Mouse (Mus musculus): ENCODE data around the gene Syvn1.

Gene Syvn1

GRCm38 (mm10) chr19:6046294-6047153 is at the start of gene Syvn1:
TSS of gene Syvn1 (plus strand) at chr19:6046576.
- TF ChIP-seq GATA4 (IDR thresholded peaks at IDR 0.05; ENCODE audit: insufficient replicate concordance, low read length) = no peak

GRCm38 (mm10) chr19:5998180-5998579 is 48.2 kb upstream of the Syvn1 start:
- no peak for TF ChIP-seq GATA4 (IDR thresholded peaks at IDR 0.05; ENCODE audit: insufficient replicate concordance, low read length)

DNA sequence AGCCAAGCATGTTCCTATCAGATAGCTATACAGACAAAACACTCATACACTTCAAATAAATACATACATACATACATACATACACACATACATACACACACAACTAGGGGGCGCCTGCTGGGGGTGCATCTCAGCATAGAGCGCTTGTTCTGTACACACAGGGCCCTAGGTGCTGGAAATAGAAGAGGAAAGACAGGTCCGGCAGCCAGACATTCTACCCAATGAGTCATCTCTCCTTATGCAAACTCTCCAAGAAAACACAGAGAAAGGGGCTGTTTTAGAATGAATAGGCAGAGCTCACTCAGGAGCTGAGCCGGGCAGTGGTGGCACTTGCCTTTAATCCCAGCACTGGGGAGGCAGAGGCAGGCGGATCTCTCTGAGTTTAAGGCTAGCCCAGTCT is 46.4 kb upstream of the Syvn1 start:
- TF ChIP-seq GATA4 (IDR thresholded peaks at IDR 0.05; ENCODE audit: insufficient replicate concordance, low read length) = no peak

GRCm38 (mm10) chr19:6005541-6005940 is 40.8 kb upstream of the Syvn1 start:
- no peak for TF ChIP-seq GATA4 (IDR thresholded peaks at IDR 0.05; ENCODE audit: insufficient replicate concordance, low read length)

- TF ChIP-seq GATA4 (IDR thresholded peaks at IDR 0.05; ENCODE audit: insufficient replicate concordance, low read length) = no peak
These were observed 39.4 kb upstream of the Syvn1 start for GRCm38 (mm10) chr19:6007013-6007412.

DNA sequence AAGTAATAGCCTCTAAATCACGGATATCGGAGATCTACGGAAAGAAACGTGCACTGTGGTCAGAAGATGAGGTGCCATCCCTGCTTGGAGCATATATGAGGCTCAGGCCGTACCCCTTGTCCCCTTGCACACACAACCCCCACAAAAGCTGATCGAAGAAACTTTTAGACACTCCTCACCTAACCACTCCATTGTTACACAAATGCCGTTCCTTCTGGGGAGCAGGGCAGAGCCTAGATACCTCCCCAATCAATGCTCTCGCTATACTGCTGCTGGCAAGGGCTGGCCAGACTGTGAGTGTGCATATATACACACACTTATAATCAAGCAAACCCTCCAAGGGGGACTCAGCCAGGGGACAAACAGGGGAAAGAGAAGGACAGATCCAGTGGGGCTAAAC is 37.2 kb upstream of the Syvn1 start:
- TF ChIP-seq GATA4 (IDR thresholded peaks at IDR 0.05; ENCODE audit: insufficient replicate concordance, low read length) = no peak

GRCm38 (mm10) chr19:6013691-6014090 is 32.7 kb upstream of the Syvn1 start:
- TF ChIP-seq GATA4 (IDR thresholded peaks at IDR 0.05; ENCODE audit: insufficient replicate concordance, low read length) = no peak

DNA sequence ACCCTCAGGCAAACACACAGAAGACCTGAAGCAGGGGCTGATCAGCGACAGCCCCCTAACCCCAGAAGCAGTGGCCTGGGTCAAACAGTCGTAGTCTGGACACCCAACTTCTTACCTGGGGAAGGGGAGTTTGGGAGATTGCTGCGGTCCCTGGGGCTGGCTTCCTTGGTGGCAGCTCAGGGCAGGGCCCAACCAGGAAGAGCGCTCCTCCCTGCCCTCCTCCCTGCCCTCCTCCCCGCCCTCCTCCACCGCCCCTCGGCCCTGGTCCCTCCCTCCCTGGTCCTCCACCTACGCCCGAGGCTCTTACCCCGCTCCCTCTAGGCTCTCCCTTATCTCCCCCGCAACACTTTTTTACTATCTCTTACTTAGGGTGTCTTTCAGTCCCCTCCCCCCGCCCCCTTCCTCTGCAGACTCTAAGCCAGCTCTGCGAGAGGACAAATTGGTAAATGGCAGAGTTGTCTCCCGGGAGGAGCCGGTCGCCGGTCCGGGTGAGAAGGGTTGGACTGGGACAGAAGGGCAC is 31.3 kb upstream of the Syvn1 start:
- peak; percentile 18; the same call in 1 of the 2 replicates for TF ChIP-seq GATA4 (IDR thresholded peaks at IDR 0.05; ENCODE audit: insufficient replicate concordance, low read length)

DNA sequence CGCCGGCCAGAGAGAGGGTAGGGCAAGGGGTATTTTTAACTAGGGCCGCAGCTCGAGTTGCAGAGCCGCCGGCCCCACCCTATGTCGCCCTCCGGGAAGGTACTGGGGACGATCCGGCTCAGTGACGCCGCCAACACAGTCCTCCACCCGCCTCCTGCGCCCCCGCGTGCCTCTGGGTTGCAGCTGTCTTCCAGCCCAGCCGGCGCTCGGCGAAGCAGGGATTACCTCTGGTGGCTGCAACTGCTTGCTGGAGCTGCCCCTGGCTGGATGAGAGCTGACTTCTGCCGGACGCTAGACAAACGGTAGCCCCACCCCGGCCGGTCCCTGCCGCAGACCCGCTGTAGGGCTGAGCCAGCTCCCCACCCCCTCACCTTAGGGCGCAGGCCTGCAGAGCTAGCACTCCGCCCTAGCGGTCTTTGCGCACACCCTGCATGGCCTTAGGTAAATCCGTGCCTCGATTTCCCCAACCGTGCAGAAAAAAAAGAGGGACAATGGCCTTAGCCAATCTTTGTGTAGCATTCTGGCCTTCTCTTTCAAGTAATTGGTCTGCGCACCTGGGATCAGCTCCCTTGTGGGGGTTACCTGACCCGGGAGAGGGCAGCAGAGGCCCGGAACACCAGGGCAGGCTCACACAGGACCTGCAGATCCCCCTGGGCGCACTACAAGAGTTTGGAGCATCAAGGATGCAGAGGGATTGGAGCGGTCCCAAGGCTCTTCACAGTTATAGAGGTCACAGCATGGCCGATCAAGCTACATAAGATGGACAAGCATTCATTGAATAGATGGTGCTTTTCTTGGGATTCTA is 30.7 kb upstream of the Syvn1 start, which contains the start of gene Capn1:
Gene Capn1 (minus strand): TSS at position 387 of the 805 bp plus-strand sequence.
- TF ChIP-seq GATA4 (IDR thresholded peaks at IDR 0.05; ENCODE audit: insufficient replicate concordance, low read length) = no peak

GRCm38 (mm10) chr19:6016532-6016931 is 29.8 kb upstream of the Syvn1 start:
- no peak for TF ChIP-seq GATA4 (IDR thresholded peaks at IDR 0.05; ENCODE audit: insufficient replicate concordance, low read length)

DNA sequence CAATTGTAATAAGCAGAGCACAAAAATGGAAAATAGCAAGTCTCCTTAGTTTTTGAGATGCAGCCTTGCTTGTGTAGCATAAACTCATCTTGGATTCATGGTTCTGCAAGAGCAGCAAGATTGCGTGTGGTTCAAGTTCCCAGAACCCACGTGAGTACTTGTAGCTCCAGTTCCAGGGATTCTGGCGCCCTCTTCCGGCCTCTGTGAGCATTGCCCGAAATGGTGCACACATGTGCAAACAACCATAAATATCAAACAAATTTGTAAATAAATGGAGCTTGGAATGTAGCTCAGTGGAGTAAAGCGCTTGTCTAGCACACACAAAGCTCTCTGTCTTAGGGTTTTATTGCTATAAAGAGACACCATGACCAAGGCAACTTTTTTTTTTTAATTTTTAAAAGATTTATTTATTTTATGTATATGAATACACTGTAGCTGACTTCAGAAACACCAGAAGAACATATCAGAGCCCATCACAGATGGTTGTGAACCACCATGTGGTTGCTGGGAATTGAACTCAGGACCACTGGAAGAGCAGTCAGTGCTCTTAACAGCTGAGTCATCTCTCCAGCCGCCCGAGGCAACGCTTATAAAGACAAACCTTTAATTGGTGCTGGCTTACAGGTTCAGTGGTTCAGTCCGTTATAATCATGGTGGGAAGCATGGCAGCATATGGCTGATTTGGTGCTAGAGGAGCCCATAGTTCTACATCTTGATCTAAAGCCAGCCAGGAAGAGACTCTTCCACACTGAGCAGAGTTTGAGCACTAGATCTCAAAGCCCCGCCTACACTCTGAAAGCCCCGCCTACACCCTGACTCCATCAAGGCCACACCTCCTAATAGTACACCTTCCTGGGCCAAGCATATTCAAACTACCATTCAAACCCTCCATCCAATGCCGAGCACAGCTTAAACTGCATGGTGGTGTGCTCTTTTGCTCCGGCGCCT is 28.0 kb upstream of the Syvn1 start:
- no peak for TF ChIP-seq GATA4 (IDR thresholded peaks at IDR 0.05; ENCODE audit: insufficient replicate concordance, low read length)

DNA sequence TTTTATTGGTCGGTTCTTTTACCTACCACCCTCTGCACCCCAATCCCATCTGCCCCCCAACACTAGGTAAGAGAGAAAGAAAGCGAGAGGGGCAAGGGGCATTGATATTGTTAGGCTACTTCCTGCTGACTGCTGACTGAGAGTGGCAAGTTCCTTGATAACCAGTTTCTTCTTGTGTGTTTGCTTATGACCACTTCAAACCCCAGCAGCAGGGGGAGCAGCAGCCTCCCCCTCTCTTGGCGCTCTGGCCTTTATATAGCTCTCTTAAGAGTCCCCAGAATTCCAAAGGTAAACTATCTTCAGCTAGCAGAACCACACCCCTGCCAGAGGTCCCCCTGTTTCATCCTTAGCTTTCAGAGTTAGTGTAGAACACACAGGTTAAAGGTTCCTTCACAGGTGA is 26.1 kb upstream of the Syvn1 start:
- TF ChIP-seq GATA4 (IDR thresholded peaks at IDR 0.05; ENCODE audit: insufficient replicate concordance, low read length) = no peak

DNA sequence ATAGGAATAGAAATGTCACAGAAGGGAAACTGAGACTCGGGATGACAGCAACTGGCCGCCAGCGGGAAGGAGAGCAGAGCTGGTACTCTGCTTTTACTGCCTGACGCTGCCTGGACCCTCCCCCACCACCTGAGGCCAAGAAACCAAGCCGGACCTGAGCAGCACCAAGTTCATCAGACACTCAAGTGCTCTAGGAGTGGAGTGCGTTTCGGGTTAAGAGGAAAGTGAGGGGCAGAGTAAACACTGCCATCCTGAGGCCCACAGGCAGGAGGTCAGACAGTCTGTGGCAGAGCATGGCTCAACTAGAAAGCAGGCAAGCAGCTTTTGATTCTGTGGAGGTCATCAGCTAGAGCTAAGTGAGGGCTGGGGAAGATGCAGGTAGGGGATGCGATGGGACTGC is 23.3 kb upstream of the Syvn1 start:
- no peak for TF ChIP-seq GATA4 (IDR thresholded peaks at IDR 0.05; ENCODE audit: insufficient replicate concordance, low read length)

- TF ChIP-seq GATA4 (IDR thresholded peaks at IDR 0.05; ENCODE audit: insufficient replicate concordance, low read length) = no peak
These were observed 22.4 kb upstream of the Syvn1 start for GRCm38 (mm10) chr19:6023930-6024329.

- no peak for TF ChIP-seq GATA4 (IDR thresholded peaks at IDR 0.05; ENCODE audit: insufficient replicate concordance, low read length)
These were observed 17.4 kb upstream of the Syvn1 start for GRCm38 (mm10) chr19:6028991-6029390.

All from liver, adult (tissue).